Mouse (Mus musculus): ENCODE data around the gene Zp2.

Gene Zp2

GRCm38 (mm10) chr7:120145191-120145590 is at the start of gene Zp2:
Gene Zp2, minus strand, starts transcription at chr7:120145291.
- DNase-seq (ENCODE audit: low spot score): no peak

- no peak for DNase-seq (ENCODE audit: low spot score)
Observed at GRCm38 (mm10) chr7:120192816-120193215, 47.7 kb upstream of the Zp2 start.

- no peak for DNase-seq (ENCODE audit: low spot score)
Observed at GRCm38 (mm10) chr7:120192207-120192606, 47.1 kb upstream of the Zp2 start.

GRCm38 (mm10) chr7:120190150-120190665 is 45.1 kb upstream of the Zp2 start:
- DNase-seq (ENCODE audit: low spot score): peak; percentile 2

- DNase-seq (ENCODE audit: low spot score): no peak
Observed at GRCm38 (mm10) chr7:120189369-120190149, 44.5 kb upstream of the Zp2 start.

- no peak for DNase-seq (ENCODE audit: low spot score)
Observed at GRCm38 (mm10) chr7:120188946-120189345, 43.9 kb upstream of the Zp2 start.

GRCm38 (mm10) chr7:120182891-120183290 is 37.8 kb upstream of the Zp2 start:
- DNase-seq (ENCODE audit: low spot score): no peak

- DNase-seq (ENCODE audit: low spot score): no peak
Observed at GRCm38 (mm10) chr7:120181401-120182230, 36.5 kb upstream of the Zp2 start.

- no peak for DNase-seq (ENCODE audit: low spot score)
Observed at GRCm38 (mm10) chr7:120180547-120180946, 35.5 kb upstream of the Zp2 start.

- no peak for DNase-seq (ENCODE audit: low spot score)
Observed at GRCm38 (mm10) chr7:120178935-120179334, 33.8 kb upstream of the Zp2 start.

- no peak for DNase-seq (ENCODE audit: low spot score)
Observed at GRCm38 (mm10) chr7:120177611-120178010, 32.5 kb upstream of the Zp2 start.

- no peak for DNase-seq (ENCODE audit: low spot score)
Observed at GRCm38 (mm10) chr7:120174723-120175504, 29.8 kb upstream of the Zp2 start.

- no peak for DNase-seq (ENCODE audit: low spot score)
Observed at GRCm38 (mm10) chr7:120173603-120174244, 28.6 kb upstream of the Zp2 start, which contains the start of gene Anks4b. Gene Anks4b, plus strand, starts transcription at chr7:120173858.

GRCm38 (mm10) chr7:120172188-120172700 is 27.2 kb upstream of the Zp2 start:
- DNase-seq (ENCODE audit: low spot score): no peak

- DNase-seq (ENCODE audit: low spot score): no peak
Observed at GRCm38 (mm10) chr7:120163581-120164251, 18.6 kb upstream of the Zp2 start.

GRCm38 (mm10) chr7:120158121-120158613 is 13.1 kb upstream of the Zp2 start:
- DNase-seq (ENCODE audit: low spot score): no peak

- DNase-seq (ENCODE audit: low spot score): no peak
Observed at GRCm38 (mm10) chr7:120157575-120158061, 12.5 kb upstream of the Zp2 start.

GRCm38 (mm10) chr7:120156841-120157409 is 11.8 kb upstream of the Zp2 start:
- no peak for DNase-seq (ENCODE audit: low spot score)

- no peak for DNase-seq (ENCODE audit: low spot score)
Observed at GRCm38 (mm10) chr7:120150898-120151297, 5.8 kb upstream of the Zp2 start.

GRCm38 (mm10) chr7:120150257-120150656 is 5.2 kb upstream of the Zp2 start:
- peak; percentile 2 for DNase-seq (ENCODE audit: low spot score)

Measured in adipocyte (in vitro differentiated cells).